Mouse (Mus musculus) lung, adult 18-20 months (tissue): ENCODE measurements around the gene Kif6.
A peak's percentile ranks its signal among the peaks of the same experiment; 100 is the strongest.

Source experiments
- DNase-seq, 2 experiments: peaks; one replicate each; pipeline ENCODE4 v3.0.0; 2022; ENCODE audit warnings: mixed read lengths in 2 of 2

Gene Kif6

DNA sequence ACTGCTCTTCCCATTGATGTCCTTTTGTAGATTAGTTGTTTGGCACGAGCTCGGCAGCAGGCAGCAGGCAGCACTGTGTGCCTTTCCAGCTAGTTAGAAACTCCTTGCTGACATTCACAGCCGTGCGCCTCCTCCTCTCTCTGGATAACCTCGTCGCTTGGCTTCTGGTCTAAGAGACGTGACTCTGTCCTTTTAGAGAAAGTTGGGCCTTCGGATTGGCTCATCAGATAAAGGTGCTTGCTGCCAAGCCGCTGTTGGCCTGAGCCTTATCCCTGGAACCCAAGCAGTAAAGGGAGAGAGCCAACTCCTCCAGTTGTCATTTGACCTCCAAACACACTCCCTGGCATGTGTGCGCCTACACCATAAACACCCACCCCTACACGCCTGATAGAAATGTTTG, 123.4 kb downstream of the Kif6 start:
- peak in 1 of 2 experiments; percentile 5 for DNase-seq

- DNase-seq: no peak
These were observed 125.2 kb downstream of the Kif6 start for GRCm38 (mm10) chr17:49739896-49740679.

- no peak for DNase-seq
These were observed 126.2 kb downstream of the Kif6 start for GRCm38 (mm10) chr17:49741172-49741571.

- DNase-seq: no peak
These were observed 127.0 kb downstream of the Kif6 start for GRCm38 (mm10) chr17:49741927-49742326.

- no peak for DNase-seq
These were observed 128.9 kb downstream of the Kif6 start for GRCm38 (mm10) chr17:49743580-49744463.

- no peak for DNase-seq
These were observed 136.0 kb downstream of the Kif6 start for GRCm38 (mm10) chr17:49750889-49751324.

DNA sequence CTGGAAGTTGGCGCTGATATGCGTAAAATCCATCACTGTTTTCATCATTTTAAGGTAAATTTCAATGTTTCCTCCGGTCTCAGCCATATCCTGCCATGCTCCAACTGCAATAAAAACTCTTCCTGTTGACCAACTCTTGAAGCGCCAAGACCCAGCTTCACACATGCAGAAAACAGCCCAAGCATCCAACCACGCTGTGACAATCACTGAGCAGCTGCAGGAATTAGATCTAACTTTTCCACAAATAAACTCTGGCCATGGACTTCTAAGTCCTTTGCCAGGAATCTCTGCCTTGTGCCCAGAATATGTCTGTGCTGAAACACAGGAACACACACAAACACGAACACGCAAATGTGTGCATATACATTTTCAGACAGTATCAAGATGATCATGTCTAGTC, 138.9 kb downstream of the Kif6 start:
- no peak for DNase-seq

DNA sequence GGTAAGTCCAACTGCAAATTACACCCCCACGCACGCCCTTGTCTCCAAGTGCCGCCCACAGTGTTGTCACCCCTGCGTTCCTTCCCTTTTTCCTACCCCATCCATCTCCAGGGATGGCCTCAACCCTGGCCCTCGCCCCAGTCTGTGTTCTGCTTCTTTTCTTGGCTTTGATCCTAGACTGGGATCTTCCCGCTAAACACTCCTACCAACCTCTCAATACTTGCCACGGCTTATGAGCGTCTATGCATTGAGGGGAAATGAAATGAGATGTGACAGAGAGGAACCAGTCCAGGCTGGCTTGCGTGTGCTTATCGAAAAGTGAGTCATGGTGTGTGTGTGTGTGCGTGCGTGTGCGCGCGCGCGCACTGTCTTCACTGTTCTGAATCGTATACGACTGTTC, 141.9 kb downstream of the Kif6 start:
- DNase-seq: peak; percentile 5 to 7

DNA sequence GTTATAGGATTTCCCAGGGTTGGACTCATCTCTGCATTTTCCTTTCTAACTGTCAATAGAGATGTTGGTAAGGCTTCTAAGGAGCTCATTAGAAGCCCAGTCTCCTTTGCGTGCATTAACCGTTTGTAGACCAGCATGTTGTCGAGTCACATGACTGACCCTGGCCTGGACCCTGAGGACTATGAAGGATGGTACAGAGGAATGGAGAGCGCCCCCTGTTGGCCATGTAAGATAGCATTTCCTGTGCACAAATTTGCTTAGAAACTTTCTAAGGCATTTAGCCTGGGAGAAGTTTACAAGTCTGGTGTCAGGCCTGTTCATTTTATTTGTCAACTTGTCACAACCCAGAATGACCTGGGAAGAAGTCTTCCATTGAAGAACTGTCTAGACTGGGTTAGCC, 144.1 kb downstream of the Kif6 start:
- DNase-seq: no peak

DNA sequence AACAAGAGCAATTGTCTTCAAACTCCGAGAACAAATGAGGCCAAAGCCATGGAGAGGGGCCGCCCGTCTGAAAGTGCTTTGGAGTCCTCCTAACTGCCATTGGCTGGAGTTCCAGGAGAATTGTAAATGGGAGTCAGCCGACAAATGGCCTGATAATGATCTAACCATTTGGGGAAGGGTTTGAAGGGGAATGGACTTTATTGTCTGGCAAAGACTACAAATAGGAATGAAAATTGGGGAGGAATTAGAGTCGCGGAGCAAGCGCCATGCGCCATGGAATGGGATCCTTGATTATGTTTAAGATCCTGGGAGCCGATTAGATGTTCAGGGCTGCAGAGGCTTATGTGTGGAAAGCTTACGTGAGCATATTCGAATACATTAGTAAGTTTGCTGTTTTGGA, 146.3 kb downstream of the Kif6 start:
- DNase-seq: no peak

- no peak for DNase-seq
These were observed 146.9 kb downstream of the Kif6 start for GRCm38 (mm10) chr17:49761838-49762237.

DNA sequence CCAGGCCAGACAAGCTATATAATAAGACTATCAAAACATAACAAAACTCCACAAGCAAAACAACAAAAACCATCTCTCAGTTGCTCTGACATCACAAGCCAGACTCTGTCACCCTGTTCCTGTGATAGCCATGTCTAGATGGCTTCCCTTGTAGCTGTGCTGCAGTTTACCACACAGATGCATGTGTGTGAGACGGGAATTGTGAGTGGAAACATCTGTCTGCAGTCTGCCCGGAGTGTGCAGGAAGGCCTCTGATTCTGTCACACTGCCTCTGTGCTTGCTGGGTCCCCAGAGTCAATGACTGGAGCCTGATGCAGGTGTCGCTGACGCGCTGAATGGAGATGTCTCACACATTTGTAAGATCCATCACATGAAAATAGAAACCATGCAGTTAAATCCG, 150.0 kb downstream of the Kif6 start:
- DNase-seq: no peak

DNA sequence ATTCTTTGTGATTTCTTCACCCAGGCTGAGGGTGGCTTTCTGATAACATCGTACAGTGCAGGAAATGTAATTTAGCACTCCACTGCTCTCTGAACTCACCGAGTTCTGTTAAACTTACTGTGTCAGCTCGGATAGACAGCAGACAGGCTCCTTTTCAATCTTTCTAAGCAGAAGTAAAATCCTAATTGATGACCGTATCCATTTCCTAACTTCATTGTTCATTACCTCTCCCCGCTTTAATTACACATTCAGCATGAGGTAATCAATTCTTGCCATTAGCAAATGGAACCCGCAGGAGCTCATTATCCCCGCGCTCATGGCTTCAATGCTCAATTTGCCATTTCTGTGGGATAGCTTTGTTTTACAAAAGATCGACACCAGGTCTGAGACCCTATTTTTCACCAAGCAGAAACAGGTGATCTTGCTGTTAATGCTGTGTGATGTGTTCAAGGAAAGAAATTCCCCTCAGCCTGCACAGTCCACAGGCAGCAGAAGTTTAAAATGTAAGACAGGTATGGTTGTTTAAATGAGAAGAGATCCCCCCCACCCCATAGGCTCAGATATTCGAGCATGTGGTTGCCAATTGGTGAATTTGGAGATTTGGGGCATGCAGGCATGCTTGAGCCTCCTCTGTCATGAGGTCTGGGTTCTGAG, 152.9 kb downstream of the Kif6 start:
- no peak for DNase-seq

DNA sequence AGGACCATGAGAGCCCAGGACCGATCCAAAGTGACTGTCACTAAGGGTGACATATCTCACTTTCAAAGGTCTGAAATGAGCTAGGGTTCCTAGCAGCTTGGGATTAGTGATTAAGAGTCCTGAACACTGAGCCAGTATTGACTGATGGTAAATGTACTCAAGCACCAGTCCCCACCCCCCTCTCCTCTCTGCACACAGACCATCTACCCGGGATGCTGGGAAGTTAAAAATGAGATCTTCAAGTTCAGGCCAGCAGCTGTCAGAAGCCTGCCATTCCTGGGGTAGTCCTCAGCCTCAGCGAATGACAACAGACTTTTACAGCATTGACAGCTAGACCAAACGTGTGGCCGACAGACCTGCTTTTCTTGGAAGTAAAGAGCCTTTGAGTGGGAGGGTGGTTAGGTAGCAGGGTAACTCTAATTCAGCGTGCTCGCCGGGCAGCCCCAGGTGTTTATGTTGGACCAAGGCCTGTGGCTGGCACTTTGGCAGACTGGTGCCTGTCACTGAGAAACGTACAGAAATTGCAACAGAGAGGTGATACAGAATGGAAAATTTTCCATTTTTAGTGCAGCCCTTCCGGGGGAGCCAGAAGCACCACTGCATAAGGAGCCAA, 156.9 kb downstream of the Kif6 start:
- DNase-seq: no peak

DNA sequence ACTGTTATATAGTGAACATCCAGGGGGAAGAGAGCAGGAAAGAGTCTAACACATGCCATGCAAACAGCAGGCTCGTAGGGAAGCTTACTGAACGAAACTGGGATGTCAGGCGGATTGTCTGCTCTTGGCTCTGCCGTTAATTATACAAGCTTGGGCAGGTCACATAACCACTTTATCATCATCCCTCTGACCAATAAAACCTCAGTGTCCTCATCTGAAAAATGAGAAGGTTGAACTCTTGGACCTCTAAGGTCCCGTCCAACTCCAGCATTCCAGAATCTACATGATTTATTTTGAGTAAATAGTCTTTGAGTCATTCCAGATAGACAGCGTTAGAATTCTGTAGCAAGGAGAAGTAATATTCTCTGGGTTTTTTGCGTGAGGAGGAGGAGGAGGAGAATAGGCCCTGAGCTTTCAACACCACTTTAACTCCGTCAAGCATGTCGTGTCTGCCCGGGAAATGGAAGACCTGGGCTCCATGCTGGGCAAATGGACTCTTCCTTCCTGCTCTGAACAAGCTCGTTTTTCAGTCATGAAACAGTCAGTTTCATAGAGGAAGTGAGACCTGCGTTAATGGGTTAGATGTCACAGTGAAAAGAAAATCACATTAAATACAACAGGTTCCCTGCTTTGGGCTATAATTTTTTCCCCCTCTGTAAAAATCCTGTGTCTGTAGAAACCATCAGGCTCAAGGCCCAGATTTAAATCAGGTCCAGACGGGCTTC, 162.3 kb downstream of the Kif6 start:
- DNase-seq: no peak

GRCm38 (mm10) chr17:49779066-49779465, 164.1 kb downstream of the Kif6 start:
- no peak for DNase-seq

- peak in 1 of 2 experiments; percentile 4 for DNase-seq
These were observed 164.6 kb downstream of the Kif6 start for GRCm38 (mm10) chr17:49779576-49779975.

DNA sequence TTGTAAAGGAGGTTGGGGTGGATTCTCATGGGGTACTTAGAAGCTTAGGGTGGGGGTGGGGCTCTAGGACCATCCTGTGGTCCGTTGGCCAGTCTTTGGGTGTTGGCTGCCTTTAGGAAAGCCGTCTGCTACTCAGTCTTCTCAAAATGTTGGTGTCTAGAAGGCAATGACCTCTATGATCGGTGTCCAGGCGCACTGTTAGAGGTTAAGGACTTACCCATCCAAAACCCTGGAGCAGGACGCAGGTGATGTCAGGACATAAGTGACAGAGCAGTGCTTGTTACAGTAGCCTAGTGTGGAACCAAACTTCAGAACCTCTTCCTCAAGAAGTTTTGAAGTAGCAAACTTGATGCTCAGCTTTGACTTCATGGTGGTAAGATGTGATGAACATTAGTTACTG, 170.9 kb downstream of the Kif6 start:
- no peak for DNase-seq

DNA sequence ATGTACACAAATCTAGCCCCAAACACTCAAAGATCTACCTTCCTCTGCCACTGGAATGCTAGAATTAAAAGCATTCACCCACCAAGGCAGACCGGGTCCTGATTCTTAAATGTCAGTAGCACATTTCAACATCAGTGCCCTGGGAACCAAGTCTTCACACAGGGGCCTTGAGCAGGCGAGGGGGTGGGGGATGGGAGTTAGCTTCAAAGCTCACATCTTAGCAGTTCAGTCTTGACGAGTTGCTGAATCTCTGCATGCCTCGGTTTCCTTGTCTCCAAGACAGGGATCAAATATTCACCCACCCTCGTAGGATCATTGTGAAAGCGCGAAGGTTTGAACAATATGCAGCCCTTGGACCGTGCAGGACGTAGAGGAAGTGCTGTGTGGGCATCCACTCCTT, 172.4 kb downstream of the Kif6 start:
- no peak for DNase-seq

- no peak for DNase-seq
These were observed 173.4 kb downstream of the Kif6 start for GRCm38 (mm10) chr17:49788187-49788974.

DNA sequence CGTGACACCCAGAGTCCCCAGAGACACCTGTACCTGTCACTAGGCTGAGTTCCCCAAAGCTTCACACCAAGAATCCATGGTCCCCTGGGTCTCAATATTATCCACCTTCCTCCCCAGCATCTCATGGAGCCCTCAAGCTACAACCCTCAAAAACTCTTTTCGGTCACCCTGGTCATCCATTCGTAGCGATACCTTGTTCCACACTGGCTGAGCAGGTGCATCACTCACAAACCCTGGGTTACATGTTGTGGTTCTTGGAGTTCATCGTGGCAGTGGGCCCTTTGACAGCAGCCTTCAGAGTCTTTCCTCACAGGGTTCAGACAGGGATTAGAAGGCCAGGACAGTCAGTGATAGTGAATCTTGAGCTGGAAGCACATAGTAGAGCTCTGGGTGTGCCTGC, 176.6 kb downstream of the Kif6 start:
- DNase-seq: no peak
